Mouse (Mus musculus) left cerebral cortex, adult 18-20 months (tissue): Measurements from ENCODE around the gene Olfr299. TPM values are rescaled to one million over a fixed set of nuclear protein-coding genes. Genes with fewer than 3 reads are reported as not detected.

Source experiments
- DNase-seq, 2 experiments: peaks; one replicate each; pipeline ENCODE4 v3.0.0; 2021 to 2022; ENCODE audit warnings: low spot score in 2 of 2, mixed read lengths in 1 of 2
- long read RNA-seq, 2 experiments: library from polyadenylated mRNA; stranded (forward); transcript quantifications; one replicate each; pipeline ENCODE4 v2.0.0; 2021
- total RNA-seq, 2 experiments: library from RNA; stranded (reverse); gene quantifications; 2 replicates each; pipeline ENCODE4 v1.2.3; 2021

Olfr299 gene
- total RNA-seq: not detected
- long read RNA-seq, experiment 1: 0 reads
- long read RNA-seq, experiment 2: 0 reads

DNA sequence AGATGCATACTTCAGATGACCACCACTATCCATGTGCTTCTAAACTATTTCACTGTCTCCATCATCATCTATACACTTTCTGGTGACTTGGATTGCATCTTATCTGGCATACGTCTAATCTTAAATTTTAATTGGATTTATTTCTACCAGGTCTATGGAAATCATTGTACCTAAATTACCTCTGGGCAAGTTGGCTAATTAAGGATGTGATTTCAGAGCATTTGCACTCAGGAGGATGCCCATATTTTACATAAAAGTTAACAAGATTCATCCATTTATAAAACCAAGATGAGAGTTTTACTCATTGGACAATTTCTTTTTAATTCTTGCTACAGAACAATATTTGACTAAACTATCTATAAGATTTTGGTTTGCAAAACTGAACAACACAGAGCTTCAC is at the start of gene Olfr299:
TSS of gene Olfr299 (plus strand) at position 301 of the 400 bp plus-strand sequence.
- no peak for DNase-seq

DNA sequence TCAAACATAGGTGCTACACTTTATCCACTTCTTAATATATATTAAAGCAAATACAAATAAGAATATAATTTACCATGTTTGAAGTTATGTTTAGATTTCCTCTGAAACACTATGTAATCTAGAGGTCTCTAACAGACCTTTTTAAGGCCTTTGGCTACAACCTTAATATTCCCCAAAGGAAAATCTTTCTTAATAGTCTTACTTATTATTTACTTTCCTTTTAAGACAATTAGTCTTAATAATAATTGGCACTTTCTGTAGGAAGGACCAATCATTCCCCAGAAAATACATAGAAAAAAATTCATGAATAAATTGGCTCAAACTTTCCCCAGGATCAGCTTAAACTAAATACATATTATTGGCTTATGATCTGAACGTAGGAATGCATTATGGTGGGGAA is 32.7 kb downstream of the Olfr299 start, which contains the start of gene Olfr298:
TSS of gene Olfr298 (minus strand) at position 101 of the 400 bp plus-strand sequence.
- no peak for DNase-seq

Other genes starting within 250 kb of the Olfr299 start
- not detected for gene Vmn2r76, start 213.6 kb upstream of the Olfr299 start, total RNA-seq
- not detected for gene Olfr310, start 182.7 kb upstream of the Olfr299 start, total RNA-seq
- not detected for gene Olfr309, start 146.2 kb upstream of the Olfr299 start, total RNA-seq
- gene Olfr308, start 134.3 kb upstream of the Olfr299 start, total RNA-seq: not detected
- not detected for gene Olfr307, start 122.3 kb upstream of the Olfr299 start, total RNA-seq
- not detected for gene Olfr305, start 93.0 kb upstream of the Olfr299 start, total RNA-seq
- gene Olfr304, start 73.3 kb upstream of the Olfr299 start, total RNA-seq: not detected
- not detected for gene Olfr303, start 62.1 kb upstream of the Olfr299 start, total RNA-seq
- gene Olfr301, start 56.1 kb upstream of the Olfr299 start, total RNA-seq: not detected
- not detected for gene Olfr298, start 32.6 kb downstream of the Olfr299 start, total RNA-seq
- gene Olfr297, start 60.0 kb downstream of the Olfr299 start, total RNA-seq: not detected
- gene Olfr295, start 123.9 kb downstream of the Olfr299 start, total RNA-seq: not detected
- not detected for gene Olfr294, start 156.7 kb downstream of the Olfr299 start, total RNA-seq
- not detected for gene Olfr293, start 189.1 kb downstream of the Olfr299 start, total RNA-seq
- not detected for gene Olfr292, start 228.4 kb downstream of the Olfr299 start, total RNA-seq